Mouse (Mus musculus): ENCODE results near the gene Ddit4. TPM values are rescaled to one million over a fixed set of nuclear protein-coding genes. Genes with fewer than 3 reads are reported as not detected.

The Ddit4 gene
- polyA plus RNA-seq, 1 experiment from 2014 or later: 28.1 TPM

- H3K27me3 ChIP-seq (replicated peaks; ENCODE audit: insufficient read depth, low read length): no peaks in the 10 kb centered on the region
- peak overlapping the region; percentile 39 for H3K4me3 ChIP-seq (ENCODE audit: low read depth, low read length)
- DNase-seq (ENCODE audit: low spot score): peak; percentile 97
- H3K9me3 ChIP-seq (ENCODE audit: low read length): no peaks in the 10 kb centered on the region
- TF ChIP-seq EP300 (IDR thresholded peaks at IDR 0.05) (peak; percentile 100), CTCF (IDR thresholded peaks at IDR 0.05) (no peak)
- peak overlapping the region; percentile 72 for H3K9ac ChIP-seq (replicated peaks; ENCODE audit: low read depth)
- WGBS: under 1% methylated on average over 25 of the region's 25 CpGs
- peak overlapping the region; percentile 99 for H3K27ac ChIP-seq (ENCODE audit: low read length)
- H3K36me3 ChIP-seq (ENCODE audit: insufficient read depth, low read length): no peaks in the 10 kb centered on the region
- H3K4me2 ChIP-seq (replicated peaks; ENCODE audit: low read depth, low read length): peak overlapping the region; percentile 71
- peak; percentile 84 for ATAC-seq
- H3K4me1 ChIP-seq (ENCODE audit: insufficient read depth, low read depth, low read length): peaks cover 28% of the 10 kb centered on the region
Observed at GRCm38 (mm10) chr10:59969821-59970449, 18.3 kb upstream of the Ddit4 start.

DNA sequence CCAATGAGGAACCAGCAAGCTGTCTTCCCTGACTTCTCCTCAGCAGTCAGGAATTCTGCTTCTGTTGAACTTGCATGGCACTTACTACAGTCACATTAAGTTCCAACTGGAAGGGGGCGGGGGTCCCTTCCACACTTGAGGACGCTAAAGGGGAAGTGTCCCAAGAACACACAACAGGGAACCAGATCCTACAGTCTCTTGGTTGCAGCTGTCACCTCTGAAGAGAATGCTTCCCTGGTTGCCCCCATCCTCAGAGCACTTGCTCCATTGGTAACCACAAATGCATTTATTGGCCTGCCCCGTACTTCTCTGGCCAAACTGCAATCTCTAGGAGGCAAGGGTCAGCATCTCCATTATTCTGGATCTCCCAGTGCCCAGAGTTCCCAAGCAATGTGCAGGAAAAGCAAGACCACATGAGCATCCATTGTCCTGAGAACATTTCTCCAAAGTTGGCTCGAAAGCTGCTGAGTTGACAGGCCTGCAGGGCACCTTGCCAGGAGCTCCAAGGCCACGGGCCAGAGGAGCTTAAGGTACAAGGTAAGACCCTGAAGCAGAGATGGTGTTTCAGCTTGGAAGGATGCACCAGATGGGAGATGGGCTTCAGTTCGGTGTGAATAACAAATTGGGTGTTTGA is 15.8 kb upstream of the Ddit4 start:
- no peaks in the 10 kb centered on the region for H3K27me3 ChIP-seq (replicated peaks; ENCODE audit: insufficient read depth, low read length)
- DNase-seq (ENCODE audit: low spot score) (peak; percentile 30), ATAC-seq (no peak)
- no peak overlapping the region for H3K27ac ChIP-seq (ENCODE audit: low read length)
- no peak overlapping the region for H3K4me2 ChIP-seq (replicated peaks; ENCODE audit: low read depth, low read length)
- 54% methylated on average over 6 of the region's 6 CpGs for WGBS
- peaks cover 15% of the 10 kb centered on the region for H3K4me1 ChIP-seq (ENCODE audit: insufficient read depth, low read depth, low read length)
- TF ChIP-seq CTCF (IDR thresholded peaks at IDR 0.05): no peak
- 0 out of 2 replicates have a peak, but pooled peaks have one; percentile 9 for TF ChIP-seq EP300 (IDR thresholded peaks at IDR 0.05)
- no peaks in the 10 kb centered on the region for H3K9me3 ChIP-seq (ENCODE audit: low read length)
- H3K9ac ChIP-seq (replicated peaks; ENCODE audit: low read depth): no peak overlapping the region
- H3K36me3 ChIP-seq (ENCODE audit: insufficient read depth, low read length): no peaks in the 10 kb centered on the region
- no peak overlapping the region for H3K4me3 ChIP-seq (ENCODE audit: low read depth, low read length)

GRCm38 (mm10) chr10:59966743-59967142 is 15.1 kb upstream of the Ddit4 start:
- DNase-seq (ENCODE audit: low spot score) (no peak), ATAC-seq (no peak)

GRCm38 (mm10) chr10:59965788-59966187 is 14.2 kb upstream of the Ddit4 start:
- no peak overlapping the region for H3K4me2 ChIP-seq (replicated peaks; ENCODE audit: low read depth, low read length)
- peaks cover 10% of the 10 kb centered on the region for H3K4me1 ChIP-seq (ENCODE audit: insufficient read depth, low read depth, low read length)
- ATAC-seq: no peak
- H3K4me3 ChIP-seq (ENCODE audit: low read depth, low read length): no peak overlapping the region
- H3K27me3 ChIP-seq (replicated peaks; ENCODE audit: insufficient read depth, low read length): no peaks in the 10 kb centered on the region
- H3K27ac ChIP-seq (ENCODE audit: low read length): no peak overlapping the region
- DNase-seq (ENCODE audit: low spot score): peak; percentile 5
- TF ChIP-seq CTCF (IDR thresholded peaks at IDR 0.05): no peak
- TF ChIP-seq EP300 (IDR thresholded peaks at IDR 0.05): no peak
- no peak overlapping the region for H3K9ac ChIP-seq (replicated peaks; ENCODE audit: low read depth)
- H3K9me3 ChIP-seq (ENCODE audit: low read length): no peaks in the 10 kb centered on the region
- 72% methylated on average over 8 of the region's 8 CpGs for WGBS
- no peaks in the 10 kb centered on the region for H3K36me3 ChIP-seq (ENCODE audit: insufficient read depth, low read length)

More at GRCm38 (mm10) chr10:59966743-59967142, 15.1 kb upstream of the Ddit4 start:
- WGBS: 91% methylated on average over 6 of the region's 6 CpGs
- no peak overlapping the region for H3K4me3 ChIP-seq (ENCODE audit: low read depth, low read length)
- TF ChIP-seq CTCF (IDR thresholded peaks at IDR 0.05) (peak; percentile 46), EP300 (IDR thresholded peaks at IDR 0.05) (no peak)
- H3K27ac ChIP-seq (ENCODE audit: low read length): no peak overlapping the region
- H3K9me3 ChIP-seq (ENCODE audit: low read length): no peaks in the 10 kb centered on the region
- no peaks in the 10 kb centered on the region for H3K27me3 ChIP-seq (replicated peaks; ENCODE audit: insufficient read depth, low read length)
- no peaks in the 10 kb centered on the region for H3K36me3 ChIP-seq (ENCODE audit: insufficient read depth, low read length)
- no peak overlapping the region for H3K9ac ChIP-seq (replicated peaks; ENCODE audit: low read depth)
- H3K4me1 ChIP-seq (ENCODE audit: insufficient read depth, low read depth, low read length): peaks cover 15% of the 10 kb centered on the region
- H3K4me2 ChIP-seq (replicated peaks; ENCODE audit: low read depth, low read length): no peak overlapping the region

DNA sequence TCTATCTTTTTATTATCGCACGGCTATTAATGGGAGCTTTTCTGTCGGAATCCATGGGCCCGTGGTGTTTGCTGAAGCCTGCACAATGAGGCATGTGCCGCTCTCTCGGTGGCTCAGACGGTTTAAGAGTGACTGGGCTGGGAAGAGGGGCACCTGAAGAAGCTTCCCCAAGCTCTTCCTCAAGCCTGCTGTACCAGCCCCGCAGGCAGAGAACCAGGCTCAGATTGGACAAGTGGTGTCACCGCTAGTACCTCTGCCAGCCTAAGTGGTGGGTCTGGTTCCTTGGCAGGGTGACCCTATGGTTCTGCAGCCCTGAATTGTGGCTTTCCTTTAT is 13.7 kb upstream of the Ddit4 start:
- Histone ChIP-seq H3K27ac (ENCODE audit: low read length) (no peak overlapping the region), H3K9me3 (ENCODE audit: low read length) (no peaks in the 10 kb centered on the region), H3K4me2 (replicated peaks; ENCODE audit: low read depth, low read length) (no peak overlapping the region), H3K4me3 (ENCODE audit: low read depth, low read length) (no peak overlapping the region), H3K9ac (replicated peaks; ENCODE audit: low read depth) (no peak overlapping the region), H3K36me3 (ENCODE audit: insufficient read depth, low read length) (no peaks in the 10 kb centered on the region), H3K27me3 (replicated peaks; ENCODE audit: insufficient read depth, low read length) (no peaks in the 10 kb centered on the region), H3K4me1 (ENCODE audit: insufficient read depth, low read depth, low read length) (peaks cover 6% of the 10 kb centered on the region; the same call in 1 of the 2 replicates)
- peak; percentile 5 for DNase-seq (ENCODE audit: low spot score)
- no peak for ATAC-seq
- no peak for TF ChIP-seq EP300 (IDR thresholded peaks at IDR 0.05)
- TF ChIP-seq CTCF (IDR thresholded peaks at IDR 0.05): no peak
- WGBS: 40% methylated on average over 9 of the region's 9 CpGs

DNA sequence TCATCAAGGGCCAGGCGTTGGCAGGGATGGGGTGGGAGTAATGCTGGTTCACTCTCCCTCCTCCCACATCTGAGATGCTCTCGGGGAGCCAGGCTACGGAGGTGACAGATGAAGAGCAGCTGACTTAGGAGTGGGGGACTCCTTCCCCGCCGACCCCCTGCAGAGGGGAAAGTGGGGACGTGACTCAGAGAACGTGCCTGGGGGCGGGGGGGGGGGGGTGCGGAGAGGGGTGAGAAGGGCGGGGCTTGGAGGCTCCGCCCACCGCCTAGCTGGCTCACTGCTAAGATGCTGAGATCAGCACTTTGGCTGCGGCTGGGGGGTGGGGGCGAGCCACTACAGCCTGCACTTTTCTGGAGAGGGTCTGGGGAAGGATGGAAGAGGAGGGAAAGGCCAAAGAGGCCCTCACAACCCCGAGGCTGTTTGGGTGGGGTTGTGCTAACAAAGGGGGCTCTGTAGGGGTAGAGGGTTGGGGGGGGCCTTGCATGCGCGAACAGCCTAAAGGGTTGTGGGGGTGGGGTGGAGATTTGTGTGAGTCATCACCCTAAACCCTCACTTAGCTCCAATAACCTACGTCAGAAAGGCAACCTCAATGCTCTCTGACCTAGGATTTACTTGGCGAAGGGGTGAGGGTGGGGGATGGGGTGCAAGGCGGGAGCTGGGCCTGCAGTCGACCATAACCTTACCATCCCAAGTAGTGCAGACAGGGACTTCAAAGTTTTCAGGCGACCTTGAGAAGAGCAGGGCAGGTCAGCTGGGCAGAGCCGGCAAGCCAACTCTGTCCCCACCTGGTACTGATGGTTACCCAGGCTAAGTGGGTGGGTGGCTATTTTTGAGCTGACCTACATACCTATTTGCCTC is 13.1 kb upstream of the Ddit4 start:
- no peak overlapping the region for H3K9ac ChIP-seq (replicated peaks; ENCODE audit: low read depth)
- H3K4me3 ChIP-seq (ENCODE audit: low read depth, low read length): no peak overlapping the region
- H3K27ac ChIP-seq (ENCODE audit: low read length): no peak overlapping the region
- H3K4me2 ChIP-seq (replicated peaks; ENCODE audit: low read depth, low read length): no peak overlapping the region
- ATAC-seq (peak; percentile 30), DNase-seq (ENCODE audit: low spot score) (peak; percentile 61)
- no peaks in the 10 kb centered on the region for H3K36me3 ChIP-seq (ENCODE audit: insufficient read depth, low read length)
- H3K9me3 ChIP-seq (ENCODE audit: low read length): no peaks in the 10 kb centered on the region
- TF ChIP-seq CTCF (IDR thresholded peaks at IDR 0.05): no peak
- no peak for TF ChIP-seq EP300 (IDR thresholded peaks at IDR 0.05)
- no peaks in the 10 kb centered on the region for H3K27me3 ChIP-seq (replicated peaks; ENCODE audit: insufficient read depth, low read length)
- 17% methylated on average over 15 of the region's 23 CpGs for WGBS
- peaks cover 6% of the 10 kb centered on the region; the same call in 1 of the 2 replicates for H3K4me1 ChIP-seq (ENCODE audit: insufficient read depth, low read depth, low read length)

Data from lung, postnatal 0 days (tissue).